Mouse (Mus musculus) liver, adult 2 months (tissue): ENCODE measurements at regions not wholly inside any gene's neighbourhood (a gene's known extent, or its start where the extent isn't known, plus 50 kb on each side); places are given as distances from the start of the nearest gene placed in this dataset.

ENCODE experiments used
- CTCF ChIP-seq: fragments of 200-500 bp; IDR thresholded peaks from 2 replicates; pipeline ENCODE4 v1.5.1; 2011; ENCODE audit warnings: low read depth, low read length, control low read depth
- POLR2A ChIP-seq: fragments of 200-500 bp; IDR thresholded peaks from 2 replicates; pipeline ENCODE4 v1.6.1; 2011; ENCODE audit warnings: low read length, control low read depth; ENCODE audit not compliant: insufficient read depth; ENCODE audit errors: extremely low read depth

GRCm38 (mm10) chr6:143404521-143404920 lies 237.5 kb downstream of the Etnk1 start:
- TF ChIP-seq CTCF (no peak), POLR2A (no peak)
